Mouse (Mus musculus): ENCODE measurements around the gene Tdp2. TPM values are rescaled to one million over a fixed set of nuclear protein-coding genes. Genes with fewer than 3 reads are reported as not detected.

Tdp2 gene
- total and polyA plus RNA-seq, 2 experiments from 2014 or later = 30.9 to 36.6 TPM

DNA sequence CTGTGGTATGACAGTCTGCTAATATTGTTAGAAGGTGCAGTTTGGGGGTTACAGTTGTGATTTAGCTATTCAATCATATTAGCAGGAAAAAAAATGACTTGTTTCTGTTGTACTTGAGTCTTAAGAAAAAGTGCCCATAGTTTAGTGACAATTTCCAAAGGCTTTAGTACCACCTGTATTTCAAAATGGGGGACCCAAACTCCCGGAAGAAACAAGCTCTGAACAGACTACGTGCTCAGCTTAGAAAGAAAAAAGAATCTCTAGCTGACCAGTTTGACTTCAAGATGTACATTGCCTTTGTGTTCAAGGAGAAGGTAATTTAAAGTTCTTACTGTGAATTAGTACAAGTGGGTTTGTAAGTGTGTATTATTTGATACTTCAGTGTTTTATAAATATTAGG is 28.3 kb upstream of the Tdp2 start:
- ATAC-seq (no peak), DNase-seq (ENCODE audit: low spot score) (no peak)
- no peaks in the 10 kb centered on the region for H3K9me3 ChIP-seq (ENCODE audit: low read length)
- H3K4me2 ChIP-seq (ENCODE audit: low read depth, low read length) = peak overlapping the region; percentile 91
- H3K4me1 ChIP-seq (ENCODE audit: insufficient read depth, low read length) = peaks cover 7% of the 10 kb centered on the region; the same call in 1 of the 2 replicates
- H3K27me3 ChIP-seq (ENCODE audit: insufficient read depth, low read length) = no peaks in the 10 kb centered on the region
- no peaks in the 10 kb centered on the region for H3K36me3 ChIP-seq (ENCODE audit: insufficient read depth, low read length)
- WGBS = 14% methylated on average over 2 of the region's 2 CpGs
- no peak overlapping the region for H3K9ac ChIP-seq (replicated peaks; ENCODE audit: low read length)
- no peak for TF ChIP-seq CTCF (IDR thresholded peaks at IDR 0.05; ENCODE audit: low read depth)
- peak overlapping the region; percentile 97 for H3K4me3 ChIP-seq (ENCODE audit: low read length)
- H3K27ac ChIP-seq = no peak overlapping the region

DNA sequence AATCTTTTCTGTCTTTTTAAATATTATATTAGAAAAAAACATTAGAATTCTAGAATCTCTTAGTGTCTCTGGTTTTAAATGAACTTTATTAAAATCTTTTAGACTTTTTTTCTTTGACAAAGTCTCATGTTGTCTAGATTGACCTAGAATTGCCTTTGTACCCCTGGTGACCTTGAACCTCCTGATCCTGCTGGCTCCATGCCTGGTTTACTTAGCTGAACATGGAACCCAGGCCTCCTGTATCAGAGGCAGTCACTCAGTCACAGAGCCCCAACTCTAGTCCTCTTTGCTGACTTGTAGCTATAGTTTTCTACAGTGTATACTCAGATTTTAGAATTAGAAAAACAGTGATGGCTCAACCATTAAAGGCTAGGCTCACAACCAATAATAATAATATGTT is 25.4 kb upstream of the Tdp2 start:
- Histone ChIP-seq H3K36me3 (ENCODE audit: insufficient read depth, low read length) (peaks cover 15% of the 10 kb centered on the region; the same call in 1 of the 2 replicates), H3K4me3 (ENCODE audit: low read length) (no peak overlapping the region), H3K9ac (replicated peaks; ENCODE audit: low read length) (no peak overlapping the region), H3K4me1 (ENCODE audit: insufficient read depth, low read length) (peaks cover 4% of the 10 kb centered on the region; the same call in 1 of the 2 replicates), H3K27me3 (ENCODE audit: insufficient read depth, low read length) (no peaks in the 10 kb centered on the region), H3K4me2 (ENCODE audit: low read depth, low read length) (no peak overlapping the region), H3K9me3 (ENCODE audit: low read length) (no peaks in the 10 kb centered on the region), H3K27ac (no peak overlapping the region)
- ATAC-seq (no peak), DNase-seq (ENCODE audit: low spot score) (no peak)
- no peak for TF ChIP-seq CTCF (IDR thresholded peaks at IDR 0.05; ENCODE audit: low read depth)

DNA sequence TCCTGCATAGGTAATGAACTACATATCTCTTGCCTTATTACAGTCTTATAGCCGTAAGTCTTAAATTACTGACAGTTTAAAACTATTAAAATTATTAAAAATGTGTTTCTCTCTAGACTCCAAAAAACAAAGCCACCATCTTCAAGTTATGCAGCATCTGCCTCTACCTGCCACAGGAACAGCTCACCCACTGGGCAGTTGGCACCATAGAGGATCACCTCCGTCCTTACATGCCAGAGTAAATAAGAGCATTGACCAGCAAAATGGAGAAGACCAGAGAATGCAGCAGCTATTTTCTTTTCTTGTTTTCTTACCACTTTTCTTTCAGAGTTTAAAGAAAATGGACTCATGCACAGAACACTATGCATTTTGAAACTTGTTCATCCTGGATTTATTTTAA is 19.0 kb upstream of the Tdp2 start:
- no peak for ATAC-seq
- Histone ChIP-seq H3K27me3 (ENCODE audit: insufficient read depth, low read length) (no peaks in the 10 kb centered on the region), H3K9ac (replicated peaks; ENCODE audit: low read length) (no peak overlapping the region), H3K9me3 (ENCODE audit: low read length) (no peaks in the 10 kb centered on the region), H3K4me1 (ENCODE audit: insufficient read depth, low read length) (no peaks in the 10 kb centered on the region), H3K4me3 (ENCODE audit: low read length) (no peak overlapping the region), H3K4me2 (ENCODE audit: low read depth, low read length) (no peak overlapping the region), H3K27ac (no peak overlapping the region), H3K36me3 (ENCODE audit: insufficient read depth, low read length) (peaks cover 41% of the 10 kb centered on the region)
- no peak for DNase-seq (ENCODE audit: low spot score)
- no peak for TF ChIP-seq CTCF (IDR thresholded peaks at IDR 0.05; ENCODE audit: low read depth)
- 90% methylated on average over 2 of the region's 2 CpGs for WGBS

DNA sequence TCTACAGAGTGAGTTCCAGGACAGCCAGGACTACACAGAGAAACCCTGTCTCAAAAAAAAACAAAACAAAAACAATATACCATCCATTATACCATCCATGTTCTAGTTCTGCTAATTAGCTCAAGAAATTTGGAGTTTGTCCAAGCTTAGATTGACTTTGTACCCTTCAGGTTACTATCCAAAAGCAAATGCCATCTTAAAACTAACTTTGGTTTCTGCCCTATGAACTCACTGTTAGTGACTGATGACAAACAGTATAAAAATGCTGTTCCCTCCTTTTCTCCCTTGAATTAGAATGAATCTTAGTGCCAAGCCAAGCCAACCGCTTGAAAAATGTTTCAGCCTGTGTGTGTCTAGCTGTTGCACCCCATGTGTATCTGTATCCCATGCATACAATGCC is 16.9 kb upstream of the Tdp2 start:
- Histone ChIP-seq H3K4me1 (ENCODE audit: insufficient read depth, low read length) (no peaks in the 10 kb centered on the region), H3K9ac (replicated peaks; ENCODE audit: low read length) (no peak overlapping the region), H3K4me2 (ENCODE audit: low read depth, low read length) (no peak overlapping the region), H3K36me3 (ENCODE audit: insufficient read depth, low read length) (peaks cover 49% of the 10 kb centered on the region), H3K27me3 (ENCODE audit: insufficient read depth, low read length) (no peaks in the 10 kb centered on the region), H3K9me3 (ENCODE audit: low read length) (no peaks in the 10 kb centered on the region), H3K27ac (no peak overlapping the region), H3K4me3 (ENCODE audit: low read length) (no peak overlapping the region)
- TF ChIP-seq CTCF (IDR thresholded peaks at IDR 0.05; ENCODE audit: low read depth) = no peak
- 85% methylated on average over 1 of the region's 1 CpGs for WGBS
- DNase-seq (ENCODE audit: low spot score) = no peak
- ATAC-seq = no peak

DNA sequence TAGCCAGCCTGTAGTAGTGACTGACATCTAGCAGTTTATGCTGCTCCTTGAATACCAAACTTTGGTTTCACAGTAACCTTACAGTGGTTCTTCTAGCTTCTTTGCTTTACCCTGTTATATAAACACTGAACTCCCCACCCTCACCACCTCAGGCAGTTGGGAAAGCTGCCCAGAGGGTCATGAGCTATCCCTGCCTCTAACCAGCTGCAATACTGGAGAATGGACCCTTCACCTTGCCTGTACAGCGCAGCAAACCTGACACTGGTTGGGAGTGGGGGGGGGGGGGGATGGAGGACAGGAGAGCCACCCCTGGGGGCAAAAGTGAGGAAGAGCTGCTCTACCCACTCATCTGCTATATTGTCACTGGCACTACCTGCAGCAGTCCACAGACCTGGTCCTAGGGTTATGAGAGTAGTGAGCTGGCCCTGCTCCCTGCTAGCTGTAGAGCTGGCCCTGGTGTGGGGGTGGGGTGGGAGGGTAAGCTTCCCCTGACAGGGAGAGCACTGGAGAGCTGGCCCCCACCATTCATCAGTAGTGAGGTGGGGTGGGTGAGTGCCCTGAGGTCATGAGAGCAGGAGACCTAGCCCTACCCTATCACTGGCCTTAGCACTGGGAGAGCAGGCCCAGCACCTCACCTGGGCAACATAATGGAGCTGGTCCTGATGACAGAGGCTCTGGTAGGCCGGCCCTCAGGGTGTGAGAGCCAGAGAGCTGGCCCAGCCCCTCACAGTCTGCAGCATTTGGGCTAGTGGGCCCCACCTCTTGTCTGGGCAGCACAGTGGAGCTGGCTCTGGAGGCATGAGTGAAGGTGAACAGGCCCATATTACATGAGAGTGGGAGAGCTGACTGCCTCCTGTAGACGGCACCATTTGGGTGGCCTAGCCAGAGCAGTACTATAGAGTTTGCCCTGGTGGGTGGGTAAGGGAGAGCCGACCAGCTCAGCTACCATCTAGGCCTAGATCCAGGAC is 15.1 kb upstream of the Tdp2 start:
- peaks cover 37% of the 10 kb centered on the region for H3K36me3 ChIP-seq (ENCODE audit: insufficient read depth, low read length)
- no peak overlapping the region for H3K4me2 ChIP-seq (ENCODE audit: low read depth, low read length)
- H3K4me1 ChIP-seq (ENCODE audit: insufficient read depth, low read length) = no peaks in the 10 kb centered on the region
- no peaks in the 10 kb centered on the region for H3K9me3 ChIP-seq (ENCODE audit: low read length)
- no peak overlapping the region for H3K9ac ChIP-seq (replicated peaks; ENCODE audit: low read length)
- no peak overlapping the region for H3K27ac ChIP-seq
- no peak overlapping the region for H3K4me3 ChIP-seq (ENCODE audit: low read length)
- no peaks in the 10 kb centered on the region for H3K27me3 ChIP-seq (ENCODE audit: insufficient read depth, low read length)
- no peak for TF ChIP-seq CTCF (IDR thresholded peaks at IDR 0.05; ENCODE audit: low read depth)
- peak; percentile 73 for ATAC-seq
- no peak for DNase-seq (ENCODE audit: low spot score)
- 72% methylated on average over 4 of the region's 4 CpGs for WGBS

DNA sequence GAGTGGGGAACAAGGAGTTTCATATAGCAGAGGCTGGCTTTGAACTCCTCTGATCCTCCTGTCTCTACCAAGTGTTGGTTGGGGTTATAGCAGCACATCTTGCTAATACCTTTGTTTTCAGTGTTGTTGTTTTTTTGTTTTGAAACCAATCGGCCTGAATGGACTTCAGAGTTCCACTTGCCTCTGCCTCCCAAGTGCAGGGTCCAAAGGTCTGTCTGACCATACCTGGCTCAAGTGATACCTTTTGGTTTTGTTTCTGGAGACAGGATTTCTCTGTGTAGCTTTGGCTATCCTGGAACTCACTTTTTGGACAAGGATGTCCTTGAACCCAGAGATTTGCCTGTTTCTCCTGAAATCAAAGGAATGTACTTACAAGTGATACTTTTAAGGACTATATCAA is 11.5 kb upstream of the Tdp2 start:
- TF ChIP-seq CTCF (IDR thresholded peaks at IDR 0.05; ENCODE audit: low read depth) = no peak
- 77% methylated on average over 1 of the region's 1 CpGs for WGBS
- H3K9ac ChIP-seq (replicated peaks; ENCODE audit: low read length) = no peak overlapping the region
- H3K27ac ChIP-seq = no peak overlapping the region
- H3K4me1 ChIP-seq (ENCODE audit: insufficient read depth, low read length) = no peaks in the 10 kb centered on the region
- DNase-seq (ENCODE audit: low spot score) = no peak
- H3K4me3 ChIP-seq (ENCODE audit: low read length) = no peak overlapping the region
- H3K36me3 ChIP-seq (ENCODE audit: insufficient read depth, low read length) = peaks cover 25% of the 10 kb centered on the region; the same call in 1 of the 2 replicates
- no peak overlapping the region for H3K4me2 ChIP-seq (ENCODE audit: low read depth, low read length)
- no peaks in the 10 kb centered on the region for H3K27me3 ChIP-seq (ENCODE audit: insufficient read depth, low read length)
- no peaks in the 10 kb centered on the region for H3K9me3 ChIP-seq (ENCODE audit: low read length)
- ATAC-seq = no peak
